Mouse (Mus musculus) embryonic fibroblast, embryonic 13.5 days (primary cell): ENCODE results near the gene Ccdc191. TPM values are rescaled to one million over a fixed set of nuclear protein-coding genes. Genes with fewer than 3 reads are reported as not detected.

Experiments
- H3K27ac ChIP-seq: 2 replicates; pipeline ENCODE4 v1.5.1; 2012; ENCODE audit warnings: low read length, control low read depth, inconsistent platforms; ENCODE audit not compliant: insufficient read depth
- H3K4me1 ChIP-seq: 2 replicates; pipeline ENCODE4 v1.6.1; 2011; ENCODE audit warnings: low read length; ENCODE audit not compliant: control insufficient read depth, insufficient read depth
- H3K4me3 ChIP-seq: 2 replicates; pipeline ENCODE4 v1.5.1; 2011; ENCODE audit warnings: mild to moderate bottlenecking, control low read depth, low read length; ENCODE audit not compliant: insufficient read depth
- CTCF ChIP-seq: IDR thresholded peaks from 2 replicates; pipeline ENCODE4 v1.5.1; 2011; ENCODE audit warnings: mild to moderate bottlenecking, control low read depth, low read length, moderate library complexity, borderline replicate concordance; ENCODE audit not compliant: insufficient read depth
- POLR2A ChIP-seq: IDR thresholded peaks from 2 replicates; pipeline ENCODE4 v1.6.1; 2011; ENCODE audit warnings: low read depth, mild to moderate bottlenecking, control low read depth, low read length, moderate library complexity
- polyA plus RNA-seq: library from polyadenylated mRNA; stranded (reverse); fragments of >200 nt; gene quantifications from 2 replicates; pipeline ENCODE4 v1.2.4, GENCODE M21; 2011; ENCODE audit warnings: low read depth; ENCODE audit not compliant: missing spikeins, insufficient read length

The Ccdc191 gene
- polyA plus RNA-seq, 1 experiment = 7.1 TPM

DNA sequence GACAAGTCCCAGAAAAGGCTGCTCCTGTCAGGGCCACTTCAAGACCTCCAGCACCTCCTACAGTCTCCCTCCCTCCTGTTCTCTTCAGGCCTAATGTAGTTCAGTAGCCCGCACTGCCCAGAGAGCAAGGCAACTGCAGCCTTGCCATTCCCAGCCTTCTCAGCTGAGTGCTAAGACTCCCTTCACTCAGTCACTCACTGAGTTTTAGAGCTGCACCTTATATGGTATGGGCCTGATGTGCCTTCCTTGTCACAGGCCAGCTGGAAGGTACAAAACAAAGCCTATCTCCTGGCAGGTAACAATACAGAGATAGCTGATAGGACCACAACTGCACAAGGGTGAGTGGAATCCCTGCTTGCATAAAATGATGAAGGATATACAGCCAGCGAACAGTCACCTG lies 82.8 kb downstream of the Ccdc191 start:
- H3K4me1 ChIP-seq = no peaks in the 10 kb centered on the region
- TF ChIP-seq POLR2A (no peak), CTCF (no peak)
- H3K4me3 ChIP-seq = no peak overlapping the region
- no peak overlapping the region for H3K27ac ChIP-seq

DNA sequence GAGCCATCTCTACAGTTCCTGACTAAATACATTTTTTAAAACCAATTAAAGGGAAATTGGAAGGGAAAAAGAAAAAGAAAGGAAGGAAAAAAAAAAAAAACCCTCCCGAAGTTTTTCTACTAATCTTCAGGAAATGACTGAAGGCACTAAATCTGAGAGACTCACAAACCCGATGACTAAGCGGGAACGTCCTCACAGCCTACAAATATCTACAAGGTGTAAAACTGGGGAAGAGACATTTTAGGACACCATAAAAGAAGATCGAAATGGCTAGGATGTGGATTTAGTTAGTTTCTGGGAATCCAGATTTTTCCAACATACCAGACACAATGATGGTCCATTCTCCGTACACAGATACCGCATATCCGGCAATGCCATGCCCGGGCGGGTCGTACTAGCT lies 83.5 kb downstream of the Ccdc191 start:
- H3K27ac ChIP-seq = no peak overlapping the region
- no peak for TF ChIP-seq POLR2A
- TF ChIP-seq CTCF = no peak
- no peak overlapping the region for H3K4me3 ChIP-seq
- no peaks in the 10 kb centered on the region for H3K4me1 ChIP-seq

DNA sequence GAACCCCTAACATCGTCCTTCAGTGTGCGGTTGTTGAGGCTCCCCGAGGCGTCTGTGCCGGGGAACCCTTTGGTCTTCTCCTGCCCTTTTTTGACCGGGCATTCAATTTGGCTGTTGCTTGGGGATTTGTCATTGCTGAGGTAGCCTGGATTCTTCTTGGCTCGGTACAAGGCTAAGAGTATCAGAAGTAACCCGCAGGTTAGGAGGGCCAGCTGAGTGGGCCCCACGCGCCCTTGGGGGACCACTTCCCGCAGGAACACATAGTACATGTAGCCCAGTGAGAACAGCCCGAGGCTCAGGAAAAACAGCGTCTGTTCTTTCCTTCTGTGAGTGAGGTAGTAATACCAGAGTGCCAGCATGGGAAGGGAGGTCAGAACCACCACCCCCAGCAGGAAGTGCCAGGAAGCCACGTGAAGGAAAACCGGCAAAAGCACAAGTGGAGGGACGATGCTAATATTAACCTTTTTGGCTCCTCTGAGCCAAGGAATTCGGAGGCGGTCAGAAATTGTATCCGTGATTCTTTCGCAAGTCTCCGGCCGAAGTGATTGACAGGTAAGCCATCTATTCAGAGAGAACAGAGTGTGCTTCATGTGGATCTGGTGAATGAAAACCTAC lies 84.1 kb downstream of the Ccdc191 start:
- Histone ChIP-seq H3K27ac (no peak overlapping the region), H3K4me1 (no peaks in the 10 kb centered on the region), H3K4me3 (no peak overlapping the region)
- TF ChIP-seq POLR2A = no peak
- TF ChIP-seq CTCF = no peak

DNA sequence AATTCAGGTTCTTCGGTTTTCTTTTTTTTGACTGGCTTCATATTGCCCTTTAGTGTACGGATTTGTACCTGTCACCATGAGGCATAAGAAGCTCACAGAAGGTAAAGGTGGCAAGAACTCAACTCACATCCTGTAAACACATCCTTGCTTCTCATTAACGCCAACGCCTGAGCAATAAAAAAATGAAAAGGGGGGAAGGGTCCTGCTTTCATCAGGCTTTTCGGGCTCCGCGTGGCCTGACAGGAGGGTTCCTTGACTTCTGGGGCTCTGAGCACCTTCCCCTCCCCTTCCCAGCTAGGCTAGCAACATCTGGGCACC lies 89.4 kb downstream of the Ccdc191 start:
- no peak for TF ChIP-seq CTCF
- TF ChIP-seq POLR2A = no peak
- Histone ChIP-seq H3K4me1 (no peaks in the 10 kb centered on the region), H3K27ac (no peak overlapping the region), H3K4me3 (peak overlapping the region; percentile 43; the same call in 1 of the 2 replicates)

DNA sequence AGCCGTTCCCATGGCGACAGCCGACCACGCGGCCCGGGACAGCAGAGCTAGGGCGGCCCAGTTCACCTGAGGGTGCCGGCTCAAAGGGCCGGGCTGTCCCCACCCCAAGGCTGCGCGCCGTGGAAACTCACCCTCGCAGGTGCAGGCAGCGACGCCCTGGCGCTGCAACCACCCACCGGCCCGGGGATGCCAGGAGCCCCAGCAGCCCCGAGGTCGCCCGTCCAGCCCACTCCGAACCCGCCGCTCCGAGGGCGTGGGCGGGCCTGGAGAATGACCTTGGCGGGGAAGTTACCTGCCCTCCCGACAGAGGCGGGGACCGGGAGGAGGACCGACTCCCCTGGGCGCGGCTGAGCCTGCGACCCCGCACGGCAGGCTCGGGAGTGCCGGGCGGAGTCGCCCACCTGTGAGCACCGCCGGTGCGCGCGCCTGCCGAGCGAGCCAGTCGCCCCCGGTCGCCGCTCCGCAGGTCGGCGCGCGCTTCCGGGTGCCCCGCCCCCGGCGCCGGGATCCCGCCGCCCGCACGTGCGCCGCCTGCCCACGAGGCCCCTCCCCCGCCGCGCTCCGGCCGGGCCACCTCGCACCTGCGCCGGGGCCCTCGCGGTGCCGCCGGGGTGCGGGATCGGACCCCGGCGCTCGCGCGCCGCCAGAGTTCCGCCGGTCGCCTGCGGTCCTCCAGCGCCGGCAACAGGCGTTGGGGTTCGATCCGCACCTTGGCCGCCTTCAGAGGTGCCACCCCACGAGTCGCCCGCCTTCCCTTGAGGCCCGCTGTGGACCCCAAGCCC lies 89.9 kb downstream of the Ccdc191 start, which contains the start of gene Zdhhc23:
Gene Zdhhc23, minus strand, starts transcription at position 464 of the 782 bp plus-strand sequence.
- Histone ChIP-seq H3K4me3 (peak within 1 kb of the TSS; percentile 43), H3K4me1 (no peaks in the 10 kb centered on the region), H3K27ac (no peak within 1 kb of the TSS)
- TF ChIP-seq CTCF (no peak), POLR2A (no peak)

DNA sequence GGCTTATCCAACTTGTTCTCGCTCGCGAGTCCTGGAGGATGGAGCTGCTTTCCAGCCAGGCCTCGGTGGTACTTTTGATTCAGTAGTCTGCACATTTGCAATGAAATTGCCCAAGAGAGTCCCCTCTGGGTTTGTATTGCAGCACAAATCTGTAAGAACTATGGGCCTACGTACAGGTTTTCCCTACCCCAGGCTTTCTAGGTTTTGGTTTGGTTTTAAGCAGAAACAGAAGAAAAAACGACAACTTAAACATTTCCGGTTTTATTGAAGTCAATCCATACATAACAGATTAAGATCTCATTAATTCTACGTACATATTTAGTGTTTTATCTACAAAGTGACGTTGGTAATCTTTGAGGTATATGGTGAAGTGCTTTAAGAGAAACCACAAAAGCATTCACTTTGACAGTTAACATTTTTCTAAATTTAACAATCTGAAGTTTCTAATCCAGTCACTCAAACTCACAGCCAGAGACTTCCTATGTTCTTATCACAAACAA lies 90.6 kb downstream of the Ccdc191 start:
- H3K4me1 ChIP-seq = no peaks in the 10 kb centered on the region
- H3K27ac ChIP-seq = no peak overlapping the region
- H3K4me3 ChIP-seq = peak overlapping the region; percentile 41
- TF ChIP-seq POLR2A (no peak), CTCF (no peak)

DNA sequence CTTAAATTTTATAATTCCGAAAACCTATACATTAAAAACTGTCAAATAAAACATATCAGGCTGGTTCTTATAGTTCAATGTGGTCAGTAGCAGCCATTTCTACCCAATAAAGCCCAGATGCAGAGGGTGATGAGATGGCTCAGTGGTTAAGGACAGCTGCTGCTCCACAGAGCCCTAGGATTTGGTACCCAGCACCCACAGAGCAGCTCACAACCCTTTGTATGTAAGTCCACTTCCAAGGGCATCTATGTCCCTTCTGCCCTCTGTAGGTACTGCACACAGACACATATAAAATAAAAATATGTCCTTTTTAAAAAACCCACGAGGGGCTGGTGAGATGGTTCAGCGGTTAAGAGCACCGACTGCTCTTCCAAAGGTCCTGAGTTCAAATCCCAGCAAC lies 96.7 kb downstream of the Ccdc191 start:
- TF ChIP-seq CTCF (no peak), POLR2A (no peak)

DNA sequence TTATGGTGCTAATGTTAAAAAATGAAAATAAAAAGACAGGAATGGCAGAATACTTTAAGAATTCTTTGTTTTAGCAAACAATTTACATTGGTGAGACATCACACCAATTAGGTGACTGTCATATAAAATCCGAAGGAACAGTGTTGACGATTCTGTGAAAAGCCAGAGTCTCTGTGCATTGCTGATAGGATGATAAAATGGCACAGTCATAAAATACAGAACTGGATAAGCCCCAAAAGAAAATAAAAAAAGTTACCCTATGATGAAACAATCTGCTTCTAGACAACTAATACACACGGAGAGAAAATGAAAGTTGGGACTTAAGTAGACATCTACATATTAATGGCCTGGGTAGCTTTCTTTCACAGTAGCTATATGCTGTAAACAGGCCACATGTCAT lies 105.0 kb downstream of the Ccdc191 start:
- no peak overlapping the region for H3K27ac ChIP-seq
- H3K4me1 ChIP-seq = no peaks in the 10 kb centered on the region
- no peak overlapping the region for H3K4me3 ChIP-seq
- TF ChIP-seq CTCF (no peak), POLR2A (no peak)

More for the DNA sequence above, 96.7 kb downstream of the Ccdc191 start:
- no peak overlapping the region for H3K4me3 ChIP-seq
- no peak overlapping the region for H3K27ac ChIP-seq
- H3K4me1 ChIP-seq = no peaks in the 10 kb centered on the region

DNA sequence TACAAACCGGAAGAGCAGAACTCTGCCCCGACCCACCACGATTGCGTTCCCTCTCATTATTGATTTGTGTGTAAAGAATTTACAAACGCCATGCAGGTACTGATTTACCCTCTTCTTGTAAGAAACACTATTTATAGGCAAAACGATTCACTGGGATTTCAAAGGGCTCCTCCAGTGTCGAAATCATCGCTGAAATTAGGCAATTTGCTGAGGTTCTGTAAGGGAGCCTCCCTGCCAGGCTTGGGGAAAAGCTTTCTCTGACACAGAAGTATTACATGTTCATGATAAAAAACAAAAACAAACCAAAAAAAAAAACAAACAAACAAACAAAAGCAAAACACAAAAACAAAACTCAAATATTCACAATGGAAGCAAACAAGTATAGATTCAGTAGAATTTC lies 109.5 kb downstream of the Ccdc191 start:
- no peak overlapping the region for H3K4me3 ChIP-seq
- H3K4me1 ChIP-seq = peaks cover 3% of the 10 kb centered on the region; the same call in 1 of the 2 replicates
- no peak overlapping the region for H3K27ac ChIP-seq
- TF ChIP-seq POLR2A (no peak), CTCF (no peak)

DNA sequence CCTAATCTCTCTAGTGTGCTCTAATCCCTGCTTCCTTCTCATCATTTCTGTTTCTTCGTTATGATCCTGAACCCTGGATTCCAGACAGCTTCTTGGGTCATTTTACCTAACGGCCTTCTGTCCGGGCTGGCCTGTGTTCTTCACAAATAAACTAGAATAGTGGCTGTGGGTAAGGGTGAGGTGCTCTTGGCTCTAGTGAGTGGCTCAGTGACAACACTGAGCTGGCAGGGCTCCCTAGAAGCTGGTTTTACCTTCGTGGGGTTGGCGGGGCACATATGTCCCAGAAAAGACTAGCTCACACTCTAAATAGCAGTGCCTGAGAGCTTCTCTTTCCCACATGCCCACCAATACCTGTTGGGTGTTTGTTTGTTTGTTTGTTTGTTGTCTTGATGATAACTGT lies 109.9 kb downstream of the Ccdc191 start:
- H3K4me1 ChIP-seq = peaks cover 3% of the 10 kb centered on the region; the same call in 1 of the 2 replicates
- H3K4me3 ChIP-seq = no peak overlapping the region
- no peak for TF ChIP-seq CTCF
- TF ChIP-seq POLR2A = no peak
- no peak overlapping the region for H3K27ac ChIP-seq

DNA sequence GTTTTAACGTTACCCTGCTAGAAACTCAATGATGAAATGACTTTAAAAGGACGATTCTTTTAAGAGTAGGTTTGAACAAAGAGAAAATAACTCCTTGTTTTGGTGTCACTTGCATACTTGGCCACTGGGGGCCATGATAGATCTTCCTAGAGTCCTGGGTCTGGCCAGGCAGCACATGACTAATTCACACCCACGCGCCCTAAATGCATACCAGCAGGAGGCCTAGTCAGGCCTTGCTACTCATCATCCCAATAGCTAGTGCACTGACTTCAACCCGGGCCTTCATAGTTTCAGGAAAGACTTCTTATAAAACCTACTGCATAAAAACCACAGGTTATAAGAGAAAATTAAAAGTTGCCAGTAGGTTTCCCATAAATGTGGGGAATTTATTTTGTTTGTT lies 112.5 kb downstream of the Ccdc191 start:
- Histone ChIP-seq H3K27ac (no peak overlapping the region; the same call in 1 of the 2 replicates), H3K4me3 (no peak overlapping the region), H3K4me1 (peaks cover 3% of the 10 kb centered on the region; the same call in 1 of the 2 replicates)
- TF ChIP-seq POLR2A (no peak), CTCF (0 out of 2 replicates have a peak, but pooled peaks have one; percentile 16)
